Mouse (Mus musculus): ENCODE data around the gene Ube2b. TPM values are rescaled to one million over a fixed set of nuclear protein-coding genes. Genes with fewer than 3 reads are reported as not detected.

The Ube2b gene
- polyA plus RNA-seq, 1 experiment = 67.0 TPM

- Histone ChIP-seq H3K4me2 (ENCODE audit: low read depth) (no peak overlapping the region), H3ac (ENCODE audit: control insufficient read depth, insufficient read length) (no peak overlapping the region), H3K27me3 (ENCODE audit: control insufficient read depth, insufficient read depth, insufficient read length) (no peaks in the 10 kb centered on the region), H3K4me3 (no peak overlapping the region), H3K36me3 (ENCODE audit: control insufficient read depth, insufficient read depth) (no peaks in the 10 kb centered on the region), H3K79me2 (ENCODE audit: control insufficient read depth, insufficient read depth) (no peaks in the 10 kb centered on the region)
- TF ChIP-seq MYOG (IDR thresholded peaks at IDR 0.05; ENCODE audit: control insufficient read depth in 1 of 3, insufficient read depth in 1 of 3, insufficient read length in 2 of 3, low read depth in 2 of 3) = no peak
- no peak for TF ChIP-seq REST (IDR thresholded peaks at IDR 0.05; ENCODE audit: insufficient read depth, insufficient read length)
Measured at GRCm38 (mm10) chr11:52037659-52038058, 37.1 kb upstream of the Ube2b start.

- no peaks in the 10 kb centered on the region for H3K27me3 ChIP-seq (ENCODE audit: control insufficient read depth, insufficient read depth, insufficient read length)
- no peak overlapping the region for H3K4me2 ChIP-seq (ENCODE audit: low read depth)
- H3ac ChIP-seq (ENCODE audit: control insufficient read depth, insufficient read length) = no peak overlapping the region
- no peaks in the 10 kb centered on the region for H3K36me3 ChIP-seq (ENCODE audit: control insufficient read depth, insufficient read depth)
- H3K4me3 ChIP-seq = no peak overlapping the region
- no peak for TF ChIP-seq SRF (IDR thresholded peaks at IDR 0.05; ENCODE audit: control insufficient read depth, insufficient read length, low read depth)
- TF ChIP-seq USF1 (IDR thresholded peaks at IDR 0.05; ENCODE audit: low read depth) = no peak
- TF ChIP-seq MAX (IDR thresholded peaks at IDR 0.05; ENCODE audit: low read depth) = no peak
- no peak for TF ChIP-seq MYOD1 (IDR thresholded peaks at IDR 0.05; ENCODE audit: control insufficient read depth in 1 of 3, insufficient read length in 2 of 3, low read depth in 2 of 3)
- no peak for TF ChIP-seq MYOG (IDR thresholded peaks at IDR 0.05; ENCODE audit: control insufficient read depth in 1 of 3, insufficient read depth in 1 of 3, insufficient read length in 2 of 3, low read depth in 2 of 3)
- no peak for TF ChIP-seq REST (IDR thresholded peaks at IDR 0.05; ENCODE audit: insufficient read depth, insufficient read length)
- no peak for TF ChIP-seq E2F4 (IDR thresholded peaks at IDR 0.05; ENCODE audit: insufficient read depth)
- no peak for TF ChIP-seq POLR2AphosphoS2 (IDR thresholded peaks at IDR 0.05; ENCODE audit: insufficient read length, low read depth)
- TF ChIP-seq POLR2A (IDR thresholded peaks at IDR 0.05; ENCODE audit: insufficient read length, low read depth) = no peak
- TF ChIP-seq TCF3 (IDR thresholded peaks at IDR 0.05; ENCODE audit: insufficient read length, low read depth) = no peak
- TF ChIP-seq CEBPB (IDR thresholded peaks at IDR 0.05; ENCODE audit: insufficient read depth, poor library complexity, severe bottlenecking) = no peak
- TF ChIP-seq TCF12 (IDR thresholded peaks at IDR 0.05; ENCODE audit: insufficient read depth, poor library complexity, severe bottlenecking) = no peak
- H3K79me2 ChIP-seq (ENCODE audit: control insufficient read depth, insufficient read depth) = no peaks in the 10 kb centered on the region
Measured at GRCm38 (mm10) chr11:52035905-52036304, 35.3 kb upstream of the Ube2b start.

- Histone ChIP-seq H3ac (ENCODE audit: control insufficient read depth, insufficient read length) (no peak overlapping the region), H3K36me3 (ENCODE audit: control insufficient read depth, insufficient read depth) (no peaks in the 10 kb centered on the region), H3K4me3 (no peak overlapping the region), H3K79me2 (ENCODE audit: control insufficient read depth, insufficient read depth) (no peaks in the 10 kb centered on the region), H3K4me2 (ENCODE audit: low read depth) (no peak overlapping the region), H3K27me3 (ENCODE audit: control insufficient read depth, insufficient read depth, insufficient read length) (no peaks in the 10 kb centered on the region)
- TF ChIP-seq TCF3 (IDR thresholded peaks at IDR 0.05; ENCODE audit: insufficient read length, low read depth) (no peak), REST (IDR thresholded peaks at IDR 0.05; ENCODE audit: insufficient read depth, insufficient read length) (no peak), E2F4 (IDR thresholded peaks at IDR 0.05; ENCODE audit: insufficient read depth) (no peak), MAX (IDR thresholded peaks at IDR 0.05; ENCODE audit: low read depth) (no peak), MYOG (IDR thresholded peaks at IDR 0.05; ENCODE audit: control insufficient read depth in 1 of 3, insufficient read depth in 1 of 3, insufficient read length in 2 of 3, low read depth in 2 of 3) (no peak), SRF (IDR thresholded peaks at IDR 0.05; ENCODE audit: control insufficient read depth, insufficient read length, low read depth) (no peak), TCF12 (IDR thresholded peaks at IDR 0.05; ENCODE audit: insufficient read depth, poor library complexity, severe bottlenecking) (no peak)
Measured at GRCm38 (mm10) chr11:52033953-52034352, 33.4 kb upstream of the Ube2b start.

GRCm38 (mm10) chr11:52032356-52032755, 31.8 kb upstream of the Ube2b start:
- TF ChIP-seq SRF (IDR thresholded peaks at IDR 0.05; ENCODE audit: control insufficient read depth, insufficient read length, low read depth) (no peak), POLR2AphosphoS2 (IDR thresholded peaks at IDR 0.05; ENCODE audit: insufficient read length, low read depth) (no peak), TCF3 (IDR thresholded peaks at IDR 0.05; ENCODE audit: insufficient read length, low read depth) (no peak), REST (IDR thresholded peaks at IDR 0.05; ENCODE audit: insufficient read depth, insufficient read length) (no peak), MYOD1 (IDR thresholded peaks at IDR 0.05; ENCODE audit: control insufficient read depth in 1 of 3, insufficient read length in 2 of 3, low read depth in 2 of 3) (no peak), TCF12 (IDR thresholded peaks at IDR 0.05; ENCODE audit: insufficient read depth, poor library complexity, severe bottlenecking) (no peak), MAX (IDR thresholded peaks at IDR 0.05; ENCODE audit: low read depth) (no peak), USF1 (IDR thresholded peaks at IDR 0.05; ENCODE audit: low read depth) (no peak)
- no peaks in the 10 kb centered on the region for H3K36me3 ChIP-seq (ENCODE audit: control insufficient read depth, insufficient read depth)
- H3K79me2 ChIP-seq (ENCODE audit: control insufficient read depth, insufficient read depth) = no peaks in the 10 kb centered on the region
- H3K4me2 ChIP-seq (ENCODE audit: low read depth) = no peak overlapping the region
- no peak overlapping the region for H3ac ChIP-seq (ENCODE audit: control insufficient read depth, insufficient read length)
- H3K4me3 ChIP-seq = no peak overlapping the region
- no peaks in the 10 kb centered on the region for H3K27me3 ChIP-seq (ENCODE audit: control insufficient read depth, insufficient read depth, insufficient read length)

- Histone ChIP-seq H3K4me2 (ENCODE audit: low read depth) (no peak overlapping the region), H3K79me2 (ENCODE audit: control insufficient read depth, insufficient read depth) (no peaks in the 10 kb centered on the region), H3K4me3 (no peak overlapping the region), H3K36me3 (ENCODE audit: control insufficient read depth, insufficient read depth) (no peaks in the 10 kb centered on the region), H3ac (ENCODE audit: control insufficient read depth, insufficient read length) (no peak overlapping the region), H3K27me3 (ENCODE audit: control insufficient read depth, insufficient read depth, insufficient read length) (no peaks in the 10 kb centered on the region)
- no peak for TF ChIP-seq E2F4 (IDR thresholded peaks at IDR 0.05; ENCODE audit: insufficient read depth)
- TF ChIP-seq TCF3 (IDR thresholded peaks at IDR 0.05; ENCODE audit: insufficient read length, low read depth) = no peak
- no peak for TF ChIP-seq TCF12 (IDR thresholded peaks at IDR 0.05; ENCODE audit: insufficient read depth, poor library complexity, severe bottlenecking)
- no peak for TF ChIP-seq POLR2AphosphoS2 (IDR thresholded peaks at IDR 0.05; ENCODE audit: insufficient read length, low read depth)
- TF ChIP-seq REST (IDR thresholded peaks at IDR 0.05; ENCODE audit: insufficient read depth, insufficient read length) = no peak
- no peak for TF ChIP-seq MYOG (IDR thresholded peaks at IDR 0.05; ENCODE audit: control insufficient read depth in 1 of 3, insufficient read depth in 1 of 3, insufficient read length in 2 of 3, low read depth in 2 of 3)
- TF ChIP-seq USF1 (IDR thresholded peaks at IDR 0.05; ENCODE audit: low read depth) = no peak
- TF ChIP-seq SRF (IDR thresholded peaks at IDR 0.05; ENCODE audit: control insufficient read depth, insufficient read length, low read depth) = no peak
- no peak for TF ChIP-seq MAX (IDR thresholded peaks at IDR 0.05; ENCODE audit: low read depth)
- TF ChIP-seq POLR2A (IDR thresholded peaks at IDR 0.05; ENCODE audit: insufficient read length, low read depth) = no peak
- no peak for TF ChIP-seq MYOD1 (IDR thresholded peaks at IDR 0.05; ENCODE audit: control insufficient read depth in 1 of 3, insufficient read length in 2 of 3, low read depth in 2 of 3)
Measured at GRCm38 (mm10) chr11:52018217-52018616, 17.7 kb upstream of the Ube2b start.

Measured in myocyte (in vitro differentiated cells).